Mouse (Mus musculus): ENCODE measurements at regions not wholly inside any gene's neighbourhood (a gene's known extent, or its start where the extent isn't known, plus 50 kb on each side); places are given as distances from the start of the nearest gene placed in this dataset.

DNA sequence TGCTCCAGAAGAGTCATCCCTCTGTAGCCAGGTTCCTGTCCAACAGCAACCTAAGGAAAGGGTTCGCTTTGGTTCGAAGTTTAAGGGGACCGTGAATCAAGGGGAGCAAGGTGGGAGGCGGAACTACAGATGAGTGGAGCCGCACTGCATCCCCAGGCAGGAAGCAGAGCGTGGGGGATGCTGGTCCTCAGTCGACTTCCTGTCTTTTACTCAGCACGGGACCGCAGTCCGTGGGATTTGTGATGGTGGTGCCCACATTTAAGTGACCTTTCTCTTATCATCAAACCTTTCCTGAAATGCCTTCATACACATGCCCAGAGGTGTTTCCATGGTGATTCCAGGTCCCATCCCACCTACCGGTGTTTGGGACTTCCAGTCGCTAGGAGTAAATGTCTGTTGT, 278.2 kb downstream of the 3100002H09Rik start:
- no peak for DNase-seq (ENCODE audit: low spot score in 2 of 2)

DNA sequence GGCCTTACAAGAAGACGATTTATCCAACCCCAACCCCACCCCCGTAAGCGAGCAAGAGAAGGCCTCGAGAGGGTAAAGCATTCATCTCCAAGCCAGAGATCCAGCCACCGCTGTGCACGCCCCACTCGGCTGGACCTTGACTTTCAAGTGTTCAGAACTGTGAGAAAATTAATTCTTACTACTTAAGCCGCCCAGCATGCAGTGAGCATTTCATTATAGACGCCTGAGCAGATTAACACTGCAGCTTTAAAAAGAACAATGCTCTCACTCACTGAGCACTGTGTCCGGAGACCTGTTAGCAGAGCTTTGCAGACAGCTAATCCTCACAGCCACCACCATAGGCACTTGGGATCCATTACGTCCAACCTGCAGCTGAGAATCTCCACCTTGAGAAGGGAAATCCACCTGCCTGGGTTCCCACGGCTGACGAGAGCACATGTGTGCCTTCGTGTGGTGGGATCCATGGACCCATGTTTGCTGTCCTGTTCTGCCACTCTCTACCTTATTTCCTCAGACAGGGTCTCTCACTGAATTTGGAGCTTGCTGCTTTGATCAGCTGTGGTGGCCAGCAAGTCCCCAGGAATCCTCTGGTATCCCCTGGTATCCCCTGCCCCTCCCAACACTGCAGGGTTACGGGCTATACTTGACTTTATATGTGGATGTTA, 281.4 kb downstream of the 3100002H09Rik start:
- DNase-seq (ENCODE audit: low spot score in 2 of 2) = no peak

DNA sequence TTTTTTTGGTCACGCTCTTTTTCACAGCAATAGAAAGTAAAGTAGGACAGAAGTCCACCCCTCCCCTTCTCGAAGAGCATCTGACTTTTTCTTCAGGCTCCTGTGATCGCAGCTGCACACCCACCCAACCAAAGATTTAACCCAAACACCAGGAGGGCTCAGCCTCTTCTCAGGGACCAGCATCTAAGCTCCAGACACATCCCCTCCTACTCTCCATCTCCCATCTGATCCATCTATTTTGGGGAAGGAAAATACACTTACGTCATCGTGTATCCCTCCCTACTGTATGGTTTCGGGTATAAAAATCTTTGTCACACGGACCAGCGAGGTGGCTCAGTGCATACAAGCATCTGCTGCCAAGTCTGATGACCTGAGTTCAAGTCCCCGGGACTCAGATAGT, 284.3 kb downstream of the 3100002H09Rik start:
- DNase-seq (ENCODE audit: low spot score in 2 of 2) = no peak

DNA sequence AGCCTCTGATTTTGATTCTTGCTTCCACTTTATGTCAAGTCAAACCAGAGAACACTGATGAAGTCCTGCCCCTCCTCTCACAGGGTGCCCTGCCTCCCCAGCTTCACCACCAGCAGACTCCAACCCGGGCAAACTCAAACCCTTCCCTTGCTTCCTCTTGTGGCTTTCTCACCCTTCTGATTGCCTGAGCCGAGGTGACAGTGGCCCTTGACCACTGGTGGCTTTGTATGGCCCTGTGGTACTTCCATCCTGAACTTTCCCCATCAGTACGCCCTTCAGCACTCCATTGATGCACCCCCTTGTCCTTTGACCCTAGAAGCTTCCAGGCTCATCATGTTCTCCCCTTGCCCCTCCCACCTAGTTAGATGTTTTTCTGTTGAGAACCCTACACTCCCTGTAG, 287.0 kb downstream of the 3100002H09Rik start:
- DNase-seq (ENCODE audit: low spot score in 2 of 2) = no peak

DNA sequence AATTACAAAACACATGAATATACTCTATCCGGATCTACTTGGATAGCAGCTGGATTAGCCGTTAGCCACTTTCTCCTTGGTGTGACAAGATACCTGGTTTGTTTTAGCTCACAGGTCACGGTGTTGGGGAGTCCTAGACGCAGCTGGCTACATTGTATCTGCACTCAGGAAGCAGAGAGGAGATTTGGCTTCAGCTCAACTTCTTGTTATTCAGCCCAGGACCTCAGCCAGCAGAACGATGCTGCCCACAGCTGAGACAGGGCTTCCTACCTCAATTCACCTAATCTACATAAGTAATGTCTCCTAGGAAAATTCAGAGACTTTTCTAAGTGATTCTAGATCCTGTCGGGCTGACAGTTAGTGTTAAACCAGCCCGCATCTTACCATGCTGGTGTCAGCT, 289.4 kb downstream of the 3100002H09Rik start:
- DNase-seq (ENCODE audit: low spot score in 2 of 2) = no peak

DNA sequence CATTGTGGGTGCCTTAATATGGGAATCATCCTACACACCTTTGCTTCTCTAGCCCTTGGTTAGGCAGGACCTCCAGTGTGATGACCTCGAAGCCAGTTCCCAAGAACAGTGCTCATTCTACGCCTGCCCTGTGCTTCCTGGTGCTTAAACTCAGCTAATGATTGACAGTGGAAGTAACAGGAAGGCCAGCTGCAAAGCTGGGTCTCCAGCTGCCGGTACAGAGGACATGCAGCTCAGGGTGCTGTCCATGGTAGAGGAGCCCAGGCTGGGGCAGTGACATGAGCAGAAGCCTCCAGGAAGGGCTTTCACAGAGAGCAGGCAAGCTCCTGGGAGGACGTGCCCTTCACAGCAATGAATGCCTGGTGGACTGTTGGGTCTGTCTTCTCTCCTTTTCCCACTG, 293.6 kb downstream of the 3100002H09Rik start:
- DNase-seq (ENCODE audit: low spot score in 2 of 2) = no peak

DNA sequence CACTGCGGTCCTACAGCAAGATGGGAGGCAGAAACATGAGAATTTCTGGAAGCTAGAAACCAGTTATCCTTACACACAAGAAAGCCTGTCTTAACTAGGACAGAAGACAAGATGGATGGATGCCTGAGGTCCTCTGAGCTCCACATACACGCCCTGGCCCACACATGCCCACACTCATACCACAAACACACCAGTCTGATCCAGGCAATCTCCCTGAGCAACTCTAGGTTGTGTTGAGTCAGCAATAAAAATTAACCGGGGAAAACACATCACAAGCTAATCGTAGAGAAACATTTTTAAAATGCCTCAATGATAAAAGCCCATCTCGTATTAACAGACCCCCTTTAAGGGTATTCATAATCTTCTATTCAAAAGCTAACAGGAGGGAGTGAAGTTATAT, 298.9 kb downstream of the 3100002H09Rik start:
- no peak for DNase-seq (ENCODE audit: low spot score in 2 of 2)

DNA sequence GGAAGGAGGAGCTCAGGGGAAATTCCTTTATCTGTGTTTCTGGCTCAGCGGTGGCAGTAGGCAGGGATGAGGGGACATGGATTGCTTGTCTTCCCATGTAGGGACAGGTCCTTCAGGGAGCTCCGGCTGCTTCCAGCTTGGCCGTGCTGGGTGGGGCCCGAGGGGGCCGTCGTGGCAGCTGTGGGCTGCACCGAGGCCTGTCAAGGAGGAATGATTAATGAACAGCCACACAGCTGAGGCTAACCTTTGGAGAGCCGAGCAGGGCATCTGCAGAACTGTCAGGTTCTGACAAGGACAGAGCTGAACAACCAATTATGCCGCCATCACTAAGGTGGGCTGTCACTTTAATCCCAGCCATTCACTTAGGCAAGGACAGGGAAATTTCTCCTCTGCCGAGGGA, 300.0 kb downstream of the 3100002H09Rik start:
- DNase-seq (ENCODE audit: low spot score in 2 of 2) = no peak

DNA sequence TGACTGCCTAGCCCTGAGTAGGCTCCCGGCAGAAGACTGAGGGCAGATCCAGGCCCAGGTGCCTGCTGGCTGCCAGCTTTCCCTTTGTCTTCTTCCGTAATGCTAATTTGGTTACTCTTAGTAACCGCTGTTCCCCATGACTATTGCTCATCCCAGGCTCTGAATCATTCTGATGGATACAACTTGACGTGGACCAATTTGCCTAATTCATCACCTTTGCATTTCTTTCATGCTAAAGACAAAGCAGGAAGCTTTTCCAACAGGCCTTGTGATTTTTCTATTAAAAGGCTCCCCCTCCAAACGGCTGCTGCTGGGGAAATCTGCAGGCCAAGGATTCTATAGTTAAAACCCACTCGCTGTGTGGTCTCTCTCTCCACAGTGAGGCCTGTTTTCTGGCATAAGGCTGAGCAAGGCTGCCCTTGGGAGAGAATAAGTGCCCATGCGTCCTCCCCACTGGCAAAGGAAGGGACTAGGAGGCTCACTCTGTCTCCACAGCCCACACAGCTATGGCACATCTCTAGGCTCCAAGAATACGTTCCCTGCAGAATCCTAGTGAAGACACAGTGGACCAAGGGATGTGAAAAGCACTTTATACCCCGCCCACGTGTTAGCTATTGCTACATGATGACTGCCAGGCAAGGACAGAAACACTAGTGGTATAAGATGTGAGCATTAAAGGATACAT, 304.6 kb downstream of the 3100002H09Rik start:
- DNase-seq (ENCODE audit: low spot score in 2 of 2) = no peak

DNA sequence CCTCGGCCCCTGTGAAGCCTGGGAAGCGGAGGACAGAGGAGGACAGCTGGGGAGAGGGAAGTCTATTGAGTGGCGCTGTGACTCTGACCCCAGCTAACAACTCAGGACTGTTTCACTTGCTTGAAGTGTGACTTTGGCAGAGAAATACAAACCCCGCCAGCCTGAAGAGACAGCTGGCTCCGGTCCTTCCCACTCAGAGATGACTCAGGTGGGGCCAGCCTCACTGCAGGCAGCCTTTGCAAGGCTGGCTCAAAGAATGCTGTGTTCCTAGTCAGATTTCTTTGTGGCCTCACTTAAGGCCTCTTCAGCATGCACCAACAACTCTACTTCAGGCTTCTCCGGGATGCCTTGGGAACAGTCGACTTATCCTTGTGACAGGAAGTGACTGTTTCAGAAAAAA, 307.7 kb downstream of the 3100002H09Rik start:
- DNase-seq (ENCODE audit: low spot score in 2 of 2) = no peak

DNA sequence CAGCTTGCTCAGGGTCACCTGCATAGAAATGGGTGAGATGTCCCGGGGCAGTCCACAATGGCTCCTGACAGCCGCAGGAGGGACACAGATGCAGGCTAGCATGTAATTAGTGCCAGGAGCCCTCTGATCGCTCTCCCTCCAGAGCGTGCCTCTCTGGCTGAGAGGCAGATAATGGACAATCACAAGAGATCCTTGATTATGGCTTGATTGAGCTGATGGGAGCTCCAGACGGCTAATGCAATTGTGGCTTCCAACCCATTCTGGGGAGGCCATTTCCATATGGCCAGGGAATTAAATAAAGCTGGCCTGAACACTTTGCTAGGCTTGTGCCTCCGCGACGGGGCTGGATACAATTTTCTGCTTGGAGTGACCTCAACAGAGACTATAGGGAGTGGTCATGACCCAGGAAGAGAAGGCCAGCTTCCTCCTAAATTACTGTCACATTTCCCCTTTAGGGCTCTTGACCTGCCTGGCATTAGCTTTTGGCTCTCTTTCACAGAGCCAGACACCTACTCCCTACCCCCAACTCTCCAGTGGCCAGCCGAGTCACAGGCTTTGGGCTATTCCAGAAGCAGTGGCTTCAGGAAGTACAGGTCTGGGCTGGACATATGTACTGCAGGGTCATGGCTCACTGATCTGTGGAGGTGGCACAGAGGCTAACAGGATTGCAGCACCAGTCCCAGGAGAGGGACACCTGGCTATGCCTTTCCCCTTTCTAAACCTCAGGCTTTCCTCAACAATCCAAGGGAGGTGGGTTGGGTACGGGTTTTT, 311.8 kb downstream of the 3100002H09Rik start:
- no peak for DNase-seq (ENCODE audit: low spot score in 2 of 2)

DNA sequence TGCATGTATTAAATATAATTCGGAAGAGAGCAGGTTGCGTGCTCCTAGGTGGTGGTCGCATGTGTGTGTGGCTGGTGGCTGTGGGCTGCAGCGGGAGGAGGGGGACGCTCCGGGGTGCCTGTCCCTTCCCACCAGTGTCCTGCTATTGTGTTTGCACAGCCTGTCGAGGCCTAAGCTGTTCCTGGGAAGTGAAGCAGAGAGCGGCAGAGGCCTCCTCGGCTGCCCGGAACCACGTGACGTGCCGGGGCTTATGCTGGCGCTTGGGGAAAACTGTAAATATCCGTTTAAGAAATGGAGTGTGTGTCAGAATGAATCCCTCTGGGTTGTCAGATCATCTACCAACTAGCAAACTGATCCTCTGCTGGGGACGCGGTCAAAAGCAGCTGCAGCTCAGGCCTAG, 318.3 kb downstream of the 3100002H09Rik start:
- no peak for DNase-seq (ENCODE audit: low spot score in 2 of 2)

DNA sequence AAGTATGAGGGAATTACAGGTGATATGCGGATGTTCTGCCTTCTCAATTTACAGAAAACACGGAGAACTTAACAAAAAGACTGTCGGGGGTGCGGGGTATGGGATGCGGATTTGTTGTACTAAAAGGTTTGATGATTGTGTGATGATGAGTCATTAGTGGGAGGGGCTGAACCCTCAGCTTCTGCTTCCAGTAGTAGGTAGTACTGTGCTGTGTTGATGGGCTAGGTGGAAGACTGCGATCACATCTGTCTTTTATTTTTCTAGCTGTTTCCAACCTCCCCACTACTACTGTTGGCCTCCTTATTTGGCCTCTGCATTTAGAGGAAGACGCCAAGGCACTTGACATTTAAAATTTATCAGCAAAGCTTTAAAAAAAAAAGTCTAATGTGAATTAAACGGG, 318.8 kb downstream of the 3100002H09Rik start:
- no peak for DNase-seq (ENCODE audit: low spot score in 2 of 2)

DNA sequence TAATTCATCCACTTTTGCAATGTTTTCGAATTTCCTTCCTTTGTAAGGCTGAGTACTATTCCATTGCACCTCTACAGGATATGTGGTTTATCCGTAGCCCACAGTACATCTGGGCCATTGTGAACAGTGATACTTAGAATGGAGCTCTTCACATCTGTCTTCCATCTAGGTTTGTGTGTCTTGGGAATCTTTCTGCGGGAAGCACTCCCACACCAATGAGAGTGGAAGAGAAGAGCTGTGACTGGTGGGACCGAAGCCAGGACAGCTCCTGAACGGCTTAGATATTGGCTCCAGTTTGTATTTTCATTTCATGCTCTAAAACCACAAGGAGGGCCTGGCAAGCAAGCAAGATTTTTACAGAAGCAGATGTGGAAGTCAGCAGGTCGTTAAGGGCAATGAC, 323.1 kb downstream of the 3100002H09Rik start:
- DNase-seq (ENCODE audit: low spot score in 2 of 2) = no peak

DNA sequence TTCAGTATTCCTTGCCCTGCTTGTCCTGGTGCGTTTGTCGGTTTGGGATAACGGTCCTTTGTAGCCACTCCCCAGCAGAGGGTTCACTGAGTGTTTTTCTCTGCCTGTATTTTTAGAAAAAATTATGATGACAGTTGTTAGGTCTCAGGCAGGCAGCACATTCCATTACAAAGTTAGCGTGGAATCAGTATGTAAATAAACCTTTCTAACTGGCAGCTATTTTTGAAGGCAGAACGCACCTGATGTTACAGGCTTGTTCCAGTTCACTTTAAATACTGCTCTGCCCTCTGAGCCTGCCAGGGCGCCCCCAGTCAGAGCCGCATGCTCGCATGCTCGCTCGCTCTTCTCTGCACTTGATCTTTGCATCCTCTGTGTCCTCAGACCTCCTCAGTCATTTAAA, 331.9 kb downstream of the 3100002H09Rik start:
- DNase-seq (ENCODE audit: low spot score in 2 of 2) = no peak

DNA sequence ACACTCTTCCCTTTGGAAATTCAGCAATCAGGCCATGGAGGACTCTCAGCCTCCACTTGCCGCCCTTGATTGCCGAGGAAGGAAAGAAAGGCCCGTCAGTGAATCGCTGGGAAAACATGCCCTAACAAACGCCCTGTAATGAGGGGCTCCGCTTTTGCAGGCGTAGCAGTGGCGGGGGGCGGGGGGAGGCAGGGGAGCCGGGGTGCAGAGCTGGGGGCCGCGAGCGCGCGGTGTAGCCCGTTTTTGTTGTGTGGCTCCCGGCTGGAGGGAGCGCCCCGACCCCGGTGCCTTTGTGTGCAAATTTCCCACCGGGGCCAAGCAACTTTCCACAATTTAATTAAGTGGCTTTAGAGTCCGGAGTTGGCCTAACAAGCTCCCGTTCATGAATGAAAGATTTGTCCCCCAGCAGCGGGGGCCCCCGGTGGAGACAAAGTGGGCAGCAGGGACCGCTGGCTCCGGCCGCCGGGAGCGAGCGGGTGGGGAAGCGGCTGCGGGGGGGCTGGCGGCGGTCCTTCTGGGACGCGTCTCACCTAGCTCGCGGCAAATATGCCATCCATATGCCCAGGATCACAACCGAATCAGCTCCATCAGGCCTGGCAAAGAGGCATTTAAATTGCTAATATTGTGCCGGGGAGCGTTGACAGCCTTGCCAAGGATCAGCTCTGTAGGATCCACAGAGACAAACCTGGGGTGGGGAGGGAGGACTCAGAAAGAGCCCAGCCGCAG, 333.0 kb downstream of the 3100002H09Rik start:
- peak; percentile 22 to 41 for DNase-seq (ENCODE audit: low spot score in 2 of 2)

DNA sequence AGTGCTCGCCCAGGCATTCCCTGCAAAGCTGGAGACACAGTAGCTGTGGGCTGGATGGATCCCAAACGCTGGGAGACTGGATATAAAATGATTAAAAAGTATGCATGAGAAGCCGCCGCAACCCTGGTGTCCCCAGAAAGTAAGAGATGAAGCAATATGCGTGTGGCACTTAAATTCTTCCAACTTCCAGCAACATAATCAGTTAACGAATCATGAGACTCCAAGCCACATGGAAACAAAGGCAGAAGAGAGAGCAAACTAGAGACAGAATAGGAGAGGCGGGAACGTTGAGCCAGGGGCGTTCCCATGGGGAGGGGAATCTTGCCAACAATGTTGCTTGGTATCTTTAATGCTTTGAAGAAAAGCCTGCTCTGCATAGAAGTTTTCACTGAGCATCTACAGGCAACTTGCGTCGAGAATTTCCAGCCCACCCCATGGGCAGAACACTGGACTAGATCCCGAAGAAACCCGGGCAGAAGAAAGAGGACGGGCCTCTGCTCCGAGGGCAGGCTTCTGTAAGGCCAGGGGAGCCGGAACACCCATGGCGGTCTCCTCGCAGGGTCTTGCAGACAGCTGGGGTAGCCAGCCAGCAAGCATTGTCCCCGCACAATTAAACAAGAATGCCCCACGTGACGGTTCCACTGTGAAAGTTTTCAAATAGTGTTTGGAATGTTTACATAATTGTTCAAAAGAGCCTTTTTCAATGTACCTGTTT, 333.7 kb downstream of the 3100002H09Rik start:
- DNase-seq (ENCODE audit: low spot score in 2 of 2) = peak; percentile 39 to 60

DNA sequence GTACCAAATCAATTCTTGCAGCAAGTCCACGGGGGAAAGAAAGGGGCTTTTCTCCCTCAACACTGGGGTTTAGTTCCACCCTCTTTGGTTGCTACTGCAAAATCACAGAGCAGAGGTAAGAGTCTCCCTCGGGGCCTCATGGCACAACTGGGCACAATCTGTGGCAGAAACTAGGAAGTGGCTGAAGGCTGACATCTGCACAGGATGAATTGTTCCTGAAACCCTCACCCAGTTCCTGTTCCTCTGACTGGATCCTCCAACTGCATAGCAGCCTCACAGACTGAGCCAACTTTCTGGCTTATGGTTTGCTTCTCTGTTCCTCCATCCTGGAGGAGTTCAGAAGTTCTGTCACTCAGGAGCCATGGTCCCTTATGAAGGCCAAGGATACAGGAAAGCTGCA, 338.6 kb downstream of the 3100002H09Rik start:
- no peak for DNase-seq (ENCODE audit: low spot score in 2 of 2)

DNA sequence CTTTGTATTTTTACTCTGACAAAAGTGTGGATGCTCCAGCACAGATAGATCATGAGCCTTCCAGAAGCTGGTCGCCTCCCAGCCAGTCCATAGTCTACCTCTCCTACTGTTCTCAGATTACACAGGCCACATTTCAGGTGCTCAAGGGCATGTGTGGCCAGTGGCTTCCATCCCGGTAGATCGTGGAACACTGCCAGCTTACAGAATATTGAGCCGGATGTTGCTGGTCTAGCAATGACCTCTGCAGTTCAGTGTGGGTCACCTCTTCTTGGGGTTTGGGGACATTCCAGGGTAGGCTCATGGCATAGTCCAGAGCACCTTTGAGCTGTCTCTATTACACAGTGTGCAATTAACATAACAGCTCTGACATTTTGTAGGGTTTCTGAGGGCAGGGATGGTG, 342.2 kb downstream of the 3100002H09Rik start:
- no peak for DNase-seq (ENCODE audit: low spot score in 2 of 2)

DNA sequence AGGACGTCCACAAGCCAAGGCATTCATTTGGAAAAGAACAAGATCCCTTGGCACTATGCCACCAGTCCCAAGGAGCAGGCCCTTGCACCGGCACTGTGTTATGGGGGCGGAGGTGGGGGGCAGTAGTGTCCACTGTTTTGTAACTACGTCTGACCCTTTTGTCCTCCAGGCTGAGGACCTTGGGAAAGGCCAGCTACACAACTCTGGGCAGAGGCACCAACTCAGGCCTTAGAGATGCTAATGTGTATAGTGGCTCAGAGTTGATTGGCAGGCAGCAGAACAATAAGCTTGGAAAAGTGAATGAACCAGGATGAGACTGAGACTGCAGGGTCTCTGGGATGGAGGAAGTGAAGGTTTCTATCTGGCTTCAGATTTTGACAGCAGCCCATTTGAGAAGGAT, 344.0 kb downstream of the 3100002H09Rik start:
- no peak for DNase-seq (ENCODE audit: low spot score in 2 of 2)

DNA sequence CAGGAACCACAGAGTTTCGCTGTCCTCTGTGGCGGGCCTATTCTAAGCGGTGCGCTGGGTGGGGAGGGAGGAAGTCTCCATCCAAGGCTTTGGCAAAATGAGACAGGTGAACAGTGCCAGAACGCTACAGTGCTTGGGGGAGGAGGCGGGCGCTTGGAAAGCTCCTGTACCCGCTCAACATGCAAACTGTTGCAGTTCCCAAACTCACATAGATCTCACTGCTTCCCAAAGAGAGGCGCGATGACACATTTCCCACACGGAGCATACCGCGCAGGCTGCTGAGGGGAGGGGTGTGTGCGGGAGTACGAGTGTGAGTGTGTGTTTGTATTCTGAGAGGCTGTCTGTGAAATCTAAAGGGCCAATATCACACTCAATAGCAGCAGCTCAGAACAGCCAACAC, 345.1 kb downstream of the 3100002H09Rik start:
- peak; percentile 25 to 41 for DNase-seq (ENCODE audit: low spot score in 2 of 2)

Data from layer of hippocampus, postnatal 10 days (tissue).